Mouse (Mus musculus) heart, postnatal 14 days (tissue): Measurements from ENCODE around the gene Slc22a27. TPM values are rescaled to one million over a fixed set of nuclear protein-coding genes. Genes with fewer than 3 reads are reported as not detected.
"Not testable (repeated sequence)": the region's sequence is repeated elsewhere in the genome, so short reads cannot be mapped to it uniquely, and the experiment has no call there.

Source experiments
- DNase-seq, 2 experiments: peaks; one replicate each; pipeline ENCODE4 v3.0.0; 2021 to 2022
- intact Hi-C: fragments of 180-260 bp; cut with DNase I; formaldehyde crosslinking; loops from one replicate; pipeline ENCODE4 v1.15.1; 2025
- long read RNA-seq, 2 experiments: library from polyadenylated mRNA; stranded (forward); transcript quantifications; one replicate each; pipeline ENCODE4 v2.0.0; 2021
- microRNA-seq, 2 experiments: library from miRNA; unstranded; fragments of <30 nt; microRNA quantifications; one replicate each; pipeline ENCODE4 v1.2.0; 2021 to 2022
- total RNA-seq, 2 experiments: library from RNA; stranded (reverse); gene quantifications; 2 replicates each; pipeline ENCODE4 v1.2.3; 2021

The Slc22a27 gene
- not detected for total RNA-seq
- long read RNA-seq, experiment 1 = 0 reads
- long read RNA-seq, experiment 2 = 0 reads

DNA sequence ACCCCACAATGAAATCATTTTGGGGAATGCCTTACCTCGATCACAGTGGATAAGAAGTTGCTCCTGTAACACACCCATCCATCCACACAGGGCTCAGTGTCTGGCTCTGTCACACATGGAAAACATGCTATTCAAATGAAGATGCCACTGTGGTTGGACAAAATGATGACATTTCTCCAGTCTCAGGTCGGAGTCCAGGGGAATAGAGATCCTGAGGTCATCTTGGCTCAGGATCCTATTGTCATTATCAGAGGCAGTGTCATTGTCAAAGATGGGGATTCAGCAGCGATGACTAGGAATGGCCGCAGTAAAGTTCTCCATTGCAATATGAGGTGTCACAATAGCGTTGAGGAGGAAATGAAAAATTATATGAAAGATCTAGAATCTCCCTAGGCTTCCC, at the start of gene Slc22a27:
Gene Slc22a27 (minus strand): TSS at position 101 of the 400 bp plus-strand sequence.
- DNase-seq, intact Hi-C loops: not testable (repeated sequence)

DNA sequence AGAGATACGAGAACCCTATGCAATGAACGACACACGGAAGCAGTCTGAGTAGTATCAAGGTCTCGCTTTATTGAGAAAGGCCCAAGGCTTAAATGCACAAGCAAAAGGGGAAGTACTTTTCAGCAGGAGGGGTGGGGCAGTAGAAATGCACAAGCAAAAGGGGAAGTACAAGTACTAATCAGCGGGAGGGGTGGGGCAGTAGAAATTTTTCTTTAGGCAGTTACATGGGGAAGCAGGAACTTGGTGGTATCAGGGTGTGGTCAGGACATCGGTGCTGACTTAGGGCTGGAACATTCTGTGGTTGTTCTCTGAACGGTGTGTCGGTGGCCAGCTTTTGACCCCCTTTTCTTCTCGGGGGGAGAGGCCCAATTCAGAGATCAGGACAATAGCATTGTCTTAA, 45.8 kb upstream of the Slc22a27 start:
- DNase-seq, intact Hi-C loops: not testable (repeated sequence)

DNA sequence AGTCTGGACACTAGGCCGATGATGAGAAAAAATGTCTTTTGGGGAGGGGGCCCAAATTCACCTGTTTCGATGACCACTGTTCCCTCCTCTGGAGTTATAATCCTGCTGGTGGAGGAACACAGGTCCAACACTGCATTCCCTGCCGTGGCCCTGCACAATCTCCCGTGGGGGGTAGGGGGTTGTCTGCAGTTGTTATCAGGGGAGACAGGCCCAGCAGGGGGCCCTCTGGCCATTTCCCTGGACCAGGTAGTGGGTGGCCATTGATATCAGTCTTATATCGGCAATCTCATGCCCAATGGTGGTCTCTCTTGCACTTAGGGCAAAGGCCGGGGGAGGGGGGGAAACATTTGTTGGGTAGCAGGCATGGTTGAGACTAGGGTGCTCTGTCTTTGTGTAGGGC, 43.3 kb upstream of the Slc22a27 start:
- DNase-seq, intact Hi-C loops: not testable (repeated sequence)

DNA sequence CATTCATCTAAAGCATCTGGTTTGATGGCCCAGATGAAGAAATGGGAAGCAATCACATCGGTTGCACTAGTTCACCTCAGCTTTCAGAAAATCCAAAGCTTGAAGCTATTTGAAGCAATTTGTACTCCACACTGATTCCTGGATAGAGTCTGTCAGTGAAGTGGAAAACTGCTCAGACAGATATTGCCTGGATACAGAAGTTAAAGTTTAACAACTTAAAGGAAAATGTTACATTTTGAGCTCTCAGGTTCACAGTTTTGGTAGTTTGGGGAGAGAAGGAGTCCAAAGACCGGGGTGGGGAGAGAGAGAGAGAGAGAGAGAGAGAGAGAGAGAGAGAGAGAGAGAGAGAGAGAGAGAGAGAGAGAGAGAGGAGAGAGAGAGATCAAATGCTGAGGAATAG, 2.9 kb upstream of the Slc22a27 start:
- intact Hi-C loops = no loop called here

GRCm38 (mm10) chr19:7966550-7966949, 723 bp upstream of the Slc22a27 start:
- DNase-seq, intact Hi-C loops: not testable (repeated sequence)

More for the DNA sequence above, 2.9 kb upstream of the Slc22a27 start:
- DNase-seq = no peak

DNA sequence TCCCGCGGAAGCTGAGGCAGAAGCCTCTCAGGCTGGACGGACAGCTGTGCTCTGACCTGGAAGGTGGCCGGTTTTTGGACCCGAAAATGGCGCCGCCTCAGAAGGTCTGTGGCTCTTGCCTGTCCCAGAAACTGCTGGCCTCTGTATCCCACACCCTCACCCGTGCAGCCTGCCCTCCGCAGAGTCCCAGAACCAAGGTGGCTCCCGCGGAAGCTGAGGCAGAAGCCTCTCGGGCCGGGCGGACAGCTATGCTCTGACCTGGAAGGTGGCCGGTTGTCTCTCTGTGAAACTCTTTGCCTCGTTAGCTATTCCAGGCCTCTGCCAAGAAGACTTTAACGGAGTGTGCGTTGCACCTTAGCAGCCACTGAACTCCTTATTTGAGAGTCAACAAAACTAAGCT, 26.4 kb downstream of the Slc22a27 start:
- DNase-seq, intact Hi-C loops: not testable (repeated sequence)

GRCm38 (mm10) chr19:7876626-7877025, 89.2 kb downstream of the Slc22a27 start:
- DNase-seq = no peak
- intact Hi-C loops = no loop called here

GRCm38 (mm10) chr19:7829851-7830250, 136.0 kb downstream of the Slc22a27 start:
- DNase-seq = no peak
- intact Hi-C loops = no loop called here

Small RNA genes lying within 50 kb of the gene (microRNA-seq; reads per million reads assigned to microRNA genes)
- gene Gm24951 = 0 reads per million in 2 experiments

Other genes starting within 250 kb of the Slc22a27 start
- gene Slc22a26, start 163.4 kb downstream of the Slc22a27 start, total RNA-seq = not detected
- gene Slc22a28, start 166.0 kb upstream of the Slc22a27 start, total RNA-seq = not detected